Mouse (Mus musculus) liver, postnatal 0 days (tissue): Measurements from ENCODE around the gene Foxn3.

Experiments
- CTCF ChIP-seq: sonication (generic); IDR thresholded peaks from 2 replicates; pipeline ENCODE4 v1.5.1; 2016; ENCODE audit warnings: antibody characterized with exemption, low read depth
- EP300 ChIP-seq: IDR thresholded peaks from 2 replicates; pipeline ENCODE4 v1.6.1; 2016; ENCODE audit warnings: antibody characterized with exemption, low read depth, mild to moderate bottlenecking

GRCm38 (mm10) chr12:99549811-99550210 is 13.6 kb downstream of the Foxn3 start:
- TF ChIP-seq CTCF (no peak), EP300 (no peak)
